Mouse (Mus musculus): Measurements from ENCODE around the gene Tpte. TPM values are rescaled to one million over a fixed set of nuclear protein-coding genes. Genes with fewer than 3 reads are reported as not detected.

Gene Tpte
- total and polyA plus RNA-seq, 2 experiments from 2014 or later = not detected

GRCm38 (mm10) chr8:22389874-22390273 lies 106.6 kb downstream of the Tpte start:
- 83% methylated on average over 10 of the region's 10 CpGs for WGBS

GRCm38 (mm10) chr8:22390766-22391463 lies 107.7 kb downstream of the Tpte start:
- H3K27ac ChIP-seq = no peak overlapping the region
- no peak for DNase-seq (ENCODE audit: low spot score)
- no peak overlapping the region for H3K4me3 ChIP-seq (ENCODE audit: low read length)
- no peak overlapping the region for H3K4me2 ChIP-seq (ENCODE audit: low read depth, low read length)
- no peak for TF ChIP-seq CTCF (IDR thresholded peaks at IDR 0.05; ENCODE audit: low read depth)
- no peak overlapping the region for H3K9ac ChIP-seq (replicated peaks; ENCODE audit: low read length)
- no peaks in the 10 kb centered on the region for H3K27me3 ChIP-seq (ENCODE audit: insufficient read depth, low read length)
- H3K36me3 ChIP-seq (ENCODE audit: insufficient read depth, low read length) = 0 out of 2 replicates have a peak, but pooled peaks cover 4% of the 10 kb centered on the region
- no peaks in the 10 kb centered on the region for H3K4me1 ChIP-seq (ENCODE audit: insufficient read depth, low read length)
- 88% methylated on average over 8 of the region's 8 CpGs for WGBS
- H3K9me3 ChIP-seq (ENCODE audit: low read length) = no peaks in the 10 kb centered on the region
- no peak for ATAC-seq

More at GRCm38 (mm10) chr8:22389874-22390273, 106.6 kb downstream of the Tpte start:
- DNase-seq (ENCODE audit: low spot score) (no peak), ATAC-seq (no peak)
- Histone ChIP-seq H3K27ac (no peak overlapping the region), H3K4me3 (ENCODE audit: low read length) (no peak overlapping the region), H3K27me3 (ENCODE audit: insufficient read depth, low read length) (no peaks in the 10 kb centered on the region), H3K9me3 (ENCODE audit: low read length) (no peaks in the 10 kb centered on the region), H3K9ac (replicated peaks; ENCODE audit: low read length) (no peak overlapping the region), H3K4me1 (ENCODE audit: insufficient read depth, low read length) (no peaks in the 10 kb centered on the region), H3K4me2 (ENCODE audit: low read depth, low read length) (no peak overlapping the region), H3K36me3 (ENCODE audit: insufficient read depth, low read length) (0 out of 2 replicates have a peak, but pooled peaks cover 4% of the 10 kb centered on the region)
- no peak for TF ChIP-seq CTCF (IDR thresholded peaks at IDR 0.05; ENCODE audit: low read depth)

- Histone ChIP-seq H3K4me1 (ENCODE audit: insufficient read depth, low read length) (no peaks in the 10 kb centered on the region), H3K9me3 (ENCODE audit: low read length) (no peaks in the 10 kb centered on the region), H3K4me3 (ENCODE audit: low read length) (no peak overlapping the region), H3K27ac (no peak overlapping the region), H3K4me2 (ENCODE audit: low read depth, low read length) (no peak overlapping the region), H3K9ac (replicated peaks; ENCODE audit: low read length) (no peak overlapping the region), H3K27me3 (ENCODE audit: insufficient read depth, low read length) (no peaks in the 10 kb centered on the region), H3K36me3 (ENCODE audit: insufficient read depth, low read length) (0 out of 2 replicates have a peak, but pooled peaks cover 4% of the 10 kb centered on the region)
- ATAC-seq (no peak), DNase-seq (ENCODE audit: low spot score) (no peak)
- TF ChIP-seq CTCF (IDR thresholded peaks at IDR 0.05; ENCODE audit: low read depth) = no peak
- WGBS = 93% methylated on average over 4 of the region's 4 CpGs
These were observed 111.2 kb downstream of the Tpte start for GRCm38 (mm10) chr8:22394471-22394870.

- Histone ChIP-seq H3K4me3 (ENCODE audit: low read length) (no peak overlapping the region), H3K4me1 (ENCODE audit: insufficient read depth, low read length) (no peaks in the 10 kb centered on the region), H3K9ac (replicated peaks; ENCODE audit: low read length) (no peak overlapping the region), H3K27ac (no peak overlapping the region), H3K27me3 (ENCODE audit: insufficient read depth, low read length) (no peaks in the 10 kb centered on the region), H3K9me3 (ENCODE audit: low read length) (no peaks in the 10 kb centered on the region), H3K36me3 (ENCODE audit: insufficient read depth, low read length) (no peaks in the 10 kb centered on the region), H3K4me2 (ENCODE audit: low read depth, low read length) (no peak overlapping the region)
- ATAC-seq (no peak), DNase-seq (ENCODE audit: low spot score) (no peak)
- 91% methylated on average over 8 of the region's 8 CpGs for WGBS
- TF ChIP-seq CTCF (IDR thresholded peaks at IDR 0.05; ENCODE audit: low read depth) = no peak
These were observed 112.0 kb downstream of the Tpte start for GRCm38 (mm10) chr8:22395256-22395655.

- Histone ChIP-seq H3K4me1 (ENCODE audit: insufficient read depth, low read length) (no peaks in the 10 kb centered on the region), H3K4me2 (ENCODE audit: low read depth, low read length) (peak overlapping the region; percentile 82), H3K27ac (peak overlapping the region; percentile 80), H3K9me3 (ENCODE audit: low read length) (no peaks in the 10 kb centered on the region), H3K27me3 (ENCODE audit: insufficient read depth, low read length) (no peaks in the 10 kb centered on the region), H3K9ac (replicated peaks; ENCODE audit: low read length) (peak overlapping the region; percentile 70), H3K36me3 (ENCODE audit: insufficient read depth, low read length) (no peaks in the 10 kb centered on the region), H3K4me3 (ENCODE audit: low read length) (peak overlapping the region; percentile 82)
- TF ChIP-seq CTCF (IDR thresholded peaks at IDR 0.05; ENCODE audit: low read depth) = no peak
- under 1% methylated on average over 13 of the region's 13 CpGs for WGBS
- no peak; the same call in 1 of the 2 replicates for ATAC-seq
- peak; percentile 3 for DNase-seq (ENCODE audit: low spot score)
These were observed 114.5 kb downstream of the Tpte start for GRCm38 (mm10) chr8:22397811-22398141.

GRCm38 (mm10) chr8:22398142-22398951 lies 115.1 kb downstream of the Tpte start, which contains the start of gene Slc25a15:
Slc25a15 (minus strand) TSS chr8:22398597.
- no peaks in the 10 kb centered on the region for H3K9me3 ChIP-seq (ENCODE audit: low read length)
- H3K9ac ChIP-seq (replicated peaks; ENCODE audit: low read length) = peak within 1 kb of the TSS; percentile 70
- ATAC-seq (peak; percentile 95), DNase-seq (ENCODE audit: low spot score) (peak; percentile 94)
- peak within 1 kb of the TSS; percentile 82 for H3K4me2 ChIP-seq (ENCODE audit: low read depth, low read length)
- under 1% methylated on average over 69 of the region's 77 CpGs for WGBS
- no peaks in the 10 kb centered on the region for H3K27me3 ChIP-seq (ENCODE audit: insufficient read depth, low read length)
- peak within 1 kb of the TSS; percentile 80 for H3K27ac ChIP-seq
- H3K36me3 ChIP-seq (ENCODE audit: insufficient read depth, low read length) = no peaks in the 10 kb centered on the region
- TF ChIP-seq CTCF (IDR thresholded peaks at IDR 0.05; ENCODE audit: low read depth) = no peak
- H3K4me1 ChIP-seq (ENCODE audit: insufficient read depth, low read length) = no peaks in the 10 kb centered on the region
- H3K4me3 ChIP-seq (ENCODE audit: low read length) = peak within 1 kb of the TSS; percentile 82
